Mouse (Mus musculus): ENCODE data around the gene Rspo1.

The Rspo1 gene

DNA sequence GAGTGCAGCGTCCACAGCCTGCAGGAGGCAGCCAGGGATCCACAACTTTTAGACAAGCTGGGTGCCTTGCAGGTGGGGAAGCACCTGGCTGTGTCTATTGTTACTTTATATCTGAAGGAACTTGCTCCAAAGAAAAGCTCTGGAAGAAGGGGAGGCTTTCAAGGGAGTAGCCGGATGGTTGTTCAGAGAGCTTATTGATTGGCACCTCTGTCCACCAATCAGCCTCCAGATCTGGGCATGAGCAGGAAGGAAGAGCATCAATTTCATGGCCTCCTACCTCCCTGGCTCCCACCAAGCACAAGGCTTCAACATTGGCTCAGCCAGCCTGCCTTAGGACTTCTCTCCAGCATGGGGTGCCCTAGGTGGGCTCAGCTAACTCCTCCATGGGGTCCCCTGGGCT, 12.9 kb upstream of the Rspo1 start:
- no peak for DNase-seq

DNA sequence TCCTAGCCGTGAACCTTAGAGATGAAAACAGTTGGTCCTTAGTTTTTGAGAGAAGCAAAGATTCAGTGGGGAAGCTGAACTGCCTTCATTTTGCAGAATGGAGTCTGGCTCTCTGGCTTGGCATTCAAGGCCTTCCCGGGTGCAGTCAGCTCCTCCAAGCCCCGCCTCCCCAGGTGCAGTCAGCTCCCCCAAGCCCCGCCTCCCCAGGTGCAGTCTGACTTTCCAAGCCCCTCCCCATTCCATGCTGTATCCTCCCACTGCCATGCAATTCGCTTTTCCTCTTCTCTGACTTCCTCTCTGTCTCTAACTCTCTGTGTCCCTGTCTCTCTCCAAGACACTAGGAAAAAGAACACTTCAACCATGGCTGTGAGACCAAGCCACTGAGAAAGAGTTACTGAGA, 8.0 kb upstream of the Rspo1 start:
- no peak for DNase-seq

DNA sequence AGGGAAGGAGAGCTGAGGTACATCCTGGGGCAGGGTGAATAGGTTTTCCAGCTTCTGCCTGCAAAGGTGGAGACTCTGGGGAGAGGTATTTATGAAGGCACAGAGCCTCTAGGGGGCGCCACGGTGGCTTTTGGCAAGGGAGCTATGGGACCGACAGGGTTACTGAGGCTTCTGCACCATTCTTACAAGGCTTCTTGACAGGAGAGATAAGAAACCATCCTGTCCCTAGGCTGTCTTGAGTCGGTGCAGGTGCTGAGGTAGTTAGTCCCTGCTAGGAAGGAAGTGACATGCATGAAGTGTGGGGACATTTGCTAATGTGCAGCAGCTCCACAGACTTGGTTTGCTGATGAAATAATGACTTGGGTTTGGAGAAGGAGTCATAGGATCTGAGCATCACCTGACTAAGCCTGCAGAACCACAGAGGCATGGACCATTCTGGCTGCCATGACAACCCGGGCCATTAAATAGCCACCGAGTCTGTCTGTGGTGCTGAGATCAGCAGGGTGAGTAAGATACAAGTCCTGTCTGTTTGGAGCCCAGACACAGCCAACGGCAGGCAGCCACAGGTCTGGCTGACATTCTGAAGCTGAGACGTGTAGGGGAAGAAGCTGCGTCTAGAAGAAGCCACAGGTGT, 2.2 kb upstream of the Rspo1 start:
- DNase-seq, result no peak

DNA sequence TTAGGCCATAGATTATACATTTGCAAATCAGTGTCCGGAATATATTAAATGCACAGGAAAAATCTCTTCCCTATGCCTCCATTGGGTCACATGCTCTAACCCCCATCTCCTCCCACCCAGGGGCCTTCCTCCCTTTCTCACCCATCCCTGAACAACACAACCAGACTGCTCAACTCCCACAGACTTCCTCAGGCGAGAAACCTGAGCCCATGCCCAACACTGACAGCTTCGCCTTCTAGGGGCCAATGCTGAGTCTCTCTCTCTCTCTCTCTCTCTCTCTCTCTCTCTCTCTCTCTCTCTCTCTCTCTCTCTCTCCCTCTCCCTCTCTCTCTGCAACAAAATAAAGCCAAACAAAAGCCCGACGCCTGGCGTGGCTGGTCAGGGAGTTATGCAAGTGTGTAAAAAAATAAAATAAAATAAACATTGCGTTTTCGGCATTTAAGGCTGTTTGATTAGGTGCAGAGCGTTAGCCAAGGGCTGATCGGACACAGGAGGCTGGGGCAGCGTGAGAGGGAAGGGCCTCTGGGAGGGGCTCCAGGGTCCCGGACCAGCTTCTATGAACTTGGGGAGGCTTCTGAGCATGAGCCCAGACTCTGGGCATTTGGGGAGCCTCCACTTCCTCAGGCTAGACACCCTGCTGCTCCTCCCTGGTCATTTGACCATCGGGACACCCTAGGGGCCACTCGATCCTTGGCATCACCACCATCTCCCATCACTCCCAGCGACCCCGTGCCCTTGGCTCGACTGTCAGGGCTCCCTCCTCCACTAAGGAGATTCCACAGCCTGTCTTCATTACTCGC, 1.2 kb upstream of the Rspo1 start:
- DNase-seq, result no peak

DNA sequence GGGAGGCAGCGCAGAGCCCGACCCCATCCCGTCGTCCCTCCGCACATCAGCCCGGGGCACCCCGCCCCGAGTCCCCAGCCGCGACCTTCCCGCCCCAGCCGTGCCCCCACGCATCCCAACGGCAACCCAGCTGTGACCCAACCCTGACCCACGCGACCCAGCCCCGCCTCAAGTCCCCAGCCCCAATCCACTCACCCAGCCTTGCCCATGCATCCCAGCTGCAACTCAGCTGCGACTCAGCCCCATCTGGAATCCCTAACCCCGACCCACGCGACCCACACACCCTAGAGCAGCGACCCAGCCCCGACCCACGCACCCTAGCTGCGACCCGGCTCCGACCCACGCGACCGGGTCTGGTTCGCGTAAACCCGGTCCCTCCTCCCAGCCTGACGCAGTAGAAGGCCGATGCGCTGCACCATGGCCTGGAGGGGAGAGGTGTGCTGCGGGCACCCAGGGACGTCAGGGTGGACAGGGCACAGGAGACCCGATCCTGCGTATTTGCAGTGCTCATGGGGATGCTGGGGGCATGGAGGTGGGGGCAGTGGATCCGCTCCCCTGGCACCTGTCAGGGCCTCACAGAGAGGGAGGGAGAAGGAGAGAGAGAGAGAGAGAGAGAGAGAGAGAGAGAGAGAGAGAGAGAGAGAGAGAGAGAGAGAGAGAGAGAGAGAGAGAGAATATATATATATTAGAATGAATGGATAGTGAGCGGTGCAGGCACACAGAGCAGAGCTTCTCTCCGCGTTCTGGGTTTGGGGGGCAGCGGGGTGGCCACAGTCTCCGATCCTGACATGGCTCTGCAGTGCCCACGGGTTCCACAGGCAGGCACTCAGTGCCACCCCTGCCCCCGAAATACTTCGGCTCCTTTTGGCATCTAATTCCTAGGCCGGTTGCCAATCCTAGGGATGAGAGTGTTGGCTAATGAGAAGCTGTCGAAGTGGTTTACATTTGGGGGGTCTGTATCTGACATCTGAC, 795 bp downstream of the Rspo1 start:
- no peak for DNase-seq

GRCm38 (mm10) chr4:124987711-124988097, 1.5 kb downstream of the Rspo1 start:
- no peak for DNase-seq

DNA sequence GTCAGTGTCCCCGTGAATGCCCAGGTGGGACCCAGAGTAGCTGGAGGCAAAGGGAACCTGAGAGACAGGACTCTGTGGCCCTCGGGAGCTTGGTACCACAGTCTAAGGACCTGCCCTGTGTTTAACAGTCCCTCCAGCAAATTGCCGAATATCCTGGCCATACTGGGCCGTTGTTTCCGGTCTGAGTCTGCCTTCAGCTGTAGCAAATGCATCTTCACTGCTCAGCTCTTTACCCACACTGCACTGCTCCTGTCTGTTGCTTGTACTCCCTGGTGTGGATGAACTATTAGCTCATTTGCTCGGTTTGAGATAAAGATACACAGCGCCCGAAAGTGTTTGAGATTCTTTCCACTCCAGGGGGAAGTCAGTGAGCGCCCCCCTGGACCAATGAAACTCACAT, 2.2 kb downstream of the Rspo1 start:
- DNase-seq, result no peak

- no peak for DNase-seq
Measured at GRCm38 (mm10) chr4:124989787-124990253, 3.6 kb downstream of the Rspo1 start.

DNA sequence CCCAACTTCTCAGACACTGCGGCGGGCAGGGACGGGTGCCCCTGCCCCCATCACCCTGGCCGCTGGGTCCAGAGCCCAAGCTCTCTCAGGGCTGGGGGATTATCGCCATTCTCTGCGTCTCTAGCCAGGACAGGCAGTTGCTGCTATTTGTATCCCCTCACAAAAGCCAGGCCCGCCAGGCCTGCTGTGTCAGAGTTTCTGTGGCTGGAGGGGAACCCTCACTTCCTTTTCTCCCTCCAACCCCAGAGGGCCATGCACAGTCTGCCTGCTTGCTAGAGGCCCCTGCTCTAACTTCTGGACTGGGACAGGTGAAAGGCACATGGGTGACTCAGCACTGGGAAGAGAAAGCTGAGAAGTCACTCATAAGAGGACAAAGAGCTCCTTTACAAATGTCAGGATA, 4.1 kb downstream of the Rspo1 start:
- no peak for DNase-seq

DNA sequence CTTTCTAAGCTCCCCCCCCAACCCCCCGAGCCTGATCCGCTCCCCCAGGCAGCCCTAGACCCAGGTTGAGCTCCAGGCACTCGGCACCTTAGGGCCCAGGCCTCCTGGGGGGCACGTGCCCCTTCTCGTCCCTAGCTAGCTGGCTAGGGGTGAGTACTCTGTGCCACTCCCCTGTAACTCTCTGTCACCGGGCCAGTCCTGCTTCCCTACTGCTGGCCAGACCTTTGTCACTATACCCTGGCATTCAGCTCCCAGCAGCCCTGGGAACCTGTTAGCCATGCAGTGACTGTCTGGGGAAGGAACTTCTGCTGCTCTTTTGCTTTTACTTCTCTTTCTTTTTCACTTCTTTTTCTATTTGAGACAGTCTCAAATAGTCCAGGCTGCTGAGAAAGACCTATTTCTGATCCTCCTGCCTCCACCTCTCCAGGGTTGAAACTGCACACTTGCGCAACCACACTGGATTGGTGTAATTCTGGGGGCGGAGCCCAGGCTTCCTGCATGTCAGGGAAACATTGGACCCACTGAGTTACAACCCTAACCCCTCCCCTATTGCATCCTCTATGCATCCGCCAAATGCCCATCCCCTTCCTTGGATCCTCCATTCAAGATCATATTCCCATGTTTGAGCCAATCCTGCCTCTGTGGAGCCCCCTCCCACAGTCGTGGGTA, 11.4 kb downstream of the Rspo1 start:
- DNase-seq, result no peak

DNA sequence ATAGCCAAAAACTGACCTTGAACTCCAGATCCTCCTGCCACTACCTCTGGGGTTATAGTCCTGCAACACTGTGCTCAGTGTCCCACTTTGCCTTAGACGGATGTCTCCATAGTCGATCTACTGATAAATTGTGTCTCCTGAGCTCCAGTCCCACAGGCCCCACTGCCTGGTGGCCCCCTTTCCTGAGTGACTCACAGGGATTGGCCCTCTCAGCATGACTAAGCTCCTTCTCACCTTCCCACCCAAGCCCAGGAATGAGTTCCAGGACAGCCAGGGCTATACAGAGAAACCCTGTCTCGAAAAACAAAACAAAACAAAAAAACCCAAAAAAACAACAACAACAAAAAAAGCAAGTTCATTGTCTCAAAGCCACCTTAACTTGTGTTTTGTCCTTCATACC, 13.3 kb downstream of the Rspo1 start:
- no peak for DNase-seq

DNA sequence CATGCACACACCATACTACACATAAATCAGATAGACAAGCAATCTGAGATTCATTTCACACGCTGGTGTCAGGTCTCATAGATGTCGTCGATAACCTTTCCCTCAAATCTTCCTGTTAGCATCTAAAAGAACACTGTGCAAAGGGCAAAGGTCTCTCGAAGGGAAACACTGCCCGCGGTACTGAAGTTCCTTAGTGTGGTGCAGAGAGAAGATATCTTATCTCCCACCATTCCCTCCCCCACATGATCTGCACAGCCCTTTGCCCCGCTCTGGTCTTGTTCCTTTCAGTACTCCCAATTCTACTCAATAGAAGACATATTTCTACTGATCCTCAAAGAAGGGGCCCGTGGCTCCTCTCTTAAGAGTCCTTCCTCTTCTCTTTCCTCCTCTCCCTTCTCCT, 16.7 kb downstream of the Rspo1 start:
- no peak for DNase-seq

GRCm38 (mm10) chr4:125004886-125005285, 18.7 kb downstream of the Rspo1 start:
- DNase-seq, result no peak

DNA sequence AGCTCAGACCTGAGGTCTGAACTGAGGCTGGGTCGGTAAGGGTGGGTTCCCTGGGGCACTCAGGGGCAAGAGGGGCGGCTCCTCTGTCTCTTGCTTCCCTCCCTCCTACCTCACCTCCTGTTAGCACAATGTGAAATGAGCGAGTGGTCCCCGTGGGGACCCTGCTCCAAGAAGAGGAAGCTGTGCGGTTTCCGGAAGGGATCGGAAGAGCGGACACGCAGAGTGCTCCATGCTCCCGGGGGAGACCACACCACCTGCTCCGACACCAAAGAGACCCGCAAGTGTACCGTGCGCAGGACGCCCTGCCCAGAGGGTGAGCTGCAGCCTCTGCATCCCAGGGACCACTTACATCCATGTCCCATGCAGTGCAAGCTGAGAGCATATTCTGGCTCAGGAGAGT, 21.2 kb downstream of the Rspo1 start:
- DNase-seq, result no peak

DNA sequence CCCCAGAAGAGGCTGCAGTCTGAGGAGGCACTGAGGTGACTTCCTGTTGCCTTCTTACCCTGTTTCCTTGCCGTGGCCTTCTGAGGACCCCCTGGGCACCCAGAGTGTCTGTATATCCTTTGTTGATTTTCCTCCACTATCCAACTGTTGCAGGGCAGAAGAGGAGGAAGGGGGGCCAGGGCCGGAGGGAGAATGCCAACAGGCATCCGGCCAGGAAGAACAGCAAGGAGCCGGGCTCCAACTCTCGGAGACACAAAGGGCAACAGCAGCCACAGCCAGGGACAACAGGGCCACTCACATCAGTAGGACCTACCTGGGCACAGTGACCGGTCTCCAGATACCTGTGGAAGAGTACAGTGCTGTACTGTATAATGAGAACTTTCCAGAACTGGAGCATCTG, 22.0 kb downstream of the Rspo1 start:
- DNase-seq, result no peak

GRCm38 (mm10) chr4:125008712-125009111, 22.5 kb downstream of the Rspo1 start:
- DNase-seq, result no peak

GRCm38 (mm10) chr4:125015806-125016635, 29.8 kb downstream of the Rspo1 start, which contains the start of gene Gnl2:
Gene Gnl2 (plus strand): TSS chr4:125016585.
- DNase-seq, result no peak

- no peak for DNase-seq
Measured at GRCm38 (mm10) chr4:125017431-125017830, 31.2 kb downstream of the Rspo1 start.

DNA sequence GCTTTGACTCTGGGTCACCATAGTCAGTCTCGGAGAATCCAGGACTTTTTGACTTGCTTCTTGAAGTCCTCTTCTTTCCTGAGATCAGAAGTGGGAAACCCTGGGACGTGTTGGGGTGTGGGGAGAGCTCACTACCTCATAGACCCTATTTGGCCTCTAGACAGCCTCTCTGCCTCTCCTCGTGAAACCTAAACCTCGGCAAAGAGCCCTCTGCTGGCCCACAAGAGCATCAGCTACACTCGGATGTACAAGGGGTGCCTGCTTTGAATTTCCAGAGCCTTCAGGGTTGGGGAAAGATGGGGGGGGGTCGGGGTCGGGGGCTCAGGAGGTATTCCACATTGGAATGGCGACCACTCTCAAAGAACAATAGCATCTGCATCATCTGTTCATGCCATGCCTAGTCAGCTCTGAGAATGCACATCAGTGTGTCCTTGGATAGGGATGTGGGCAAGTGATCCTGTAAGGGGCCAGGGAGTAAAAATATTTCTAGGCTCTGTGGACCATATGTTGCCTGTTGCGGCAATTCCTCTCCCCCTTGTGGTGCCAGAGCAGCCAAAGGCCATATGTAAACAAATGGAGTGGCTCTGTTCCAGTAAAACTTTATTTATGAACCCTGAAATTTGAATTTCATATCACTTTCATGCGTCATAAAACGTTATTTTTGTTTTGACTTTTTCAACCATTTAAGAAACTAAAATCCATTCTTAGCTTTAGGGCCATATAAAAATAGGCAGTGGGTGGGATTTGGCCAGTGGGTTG, 34.7 kb downstream of the Rspo1 start:
- no peak for DNase-seq

DNA sequence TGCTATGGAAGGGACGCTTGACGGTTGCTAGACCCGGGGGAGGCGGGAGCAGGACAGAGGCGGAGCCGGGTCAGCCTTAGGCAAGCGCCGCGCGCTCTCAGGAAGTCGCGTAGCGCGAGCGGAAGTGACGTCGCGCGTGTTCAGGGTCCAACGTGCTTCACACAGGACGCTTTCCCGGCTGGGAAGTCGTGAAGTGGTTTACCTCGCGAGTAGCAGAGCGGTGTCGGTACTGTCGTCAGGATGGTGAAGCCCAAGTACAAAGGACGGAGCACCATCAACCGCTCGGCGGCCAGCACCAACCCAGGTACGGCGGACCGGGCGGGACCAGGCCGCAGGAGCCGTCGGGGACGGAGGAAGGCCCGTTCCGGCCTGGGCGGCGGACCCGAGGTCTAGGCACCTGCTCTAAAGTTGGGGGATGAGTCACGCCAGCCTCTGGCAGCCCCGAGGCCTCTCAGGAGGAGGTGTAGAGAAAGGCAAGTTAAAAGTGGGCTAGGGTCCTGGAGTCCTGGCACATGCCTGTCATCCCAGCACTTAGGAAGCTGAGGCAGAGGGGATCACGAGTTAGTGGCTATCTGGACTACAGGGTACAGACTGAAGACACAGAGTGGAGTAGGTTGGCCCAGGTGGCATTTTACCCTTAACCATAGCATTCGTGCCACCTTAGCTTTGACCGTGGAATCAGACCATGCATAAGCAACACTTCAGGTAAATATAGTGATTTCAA, 43.8 kb downstream of the Rspo1 start:
- peak; percentile 85 for DNase-seq
